Mouse (Mus musculus) kidney, adult 9 months (tissue): ENCODE data around the gene Zfp114.

Source experiments
- DNase-seq: peaks from one replicate; pipeline ENCODE4 v3.0.0; 2022

Gene Zfp114

DNA sequence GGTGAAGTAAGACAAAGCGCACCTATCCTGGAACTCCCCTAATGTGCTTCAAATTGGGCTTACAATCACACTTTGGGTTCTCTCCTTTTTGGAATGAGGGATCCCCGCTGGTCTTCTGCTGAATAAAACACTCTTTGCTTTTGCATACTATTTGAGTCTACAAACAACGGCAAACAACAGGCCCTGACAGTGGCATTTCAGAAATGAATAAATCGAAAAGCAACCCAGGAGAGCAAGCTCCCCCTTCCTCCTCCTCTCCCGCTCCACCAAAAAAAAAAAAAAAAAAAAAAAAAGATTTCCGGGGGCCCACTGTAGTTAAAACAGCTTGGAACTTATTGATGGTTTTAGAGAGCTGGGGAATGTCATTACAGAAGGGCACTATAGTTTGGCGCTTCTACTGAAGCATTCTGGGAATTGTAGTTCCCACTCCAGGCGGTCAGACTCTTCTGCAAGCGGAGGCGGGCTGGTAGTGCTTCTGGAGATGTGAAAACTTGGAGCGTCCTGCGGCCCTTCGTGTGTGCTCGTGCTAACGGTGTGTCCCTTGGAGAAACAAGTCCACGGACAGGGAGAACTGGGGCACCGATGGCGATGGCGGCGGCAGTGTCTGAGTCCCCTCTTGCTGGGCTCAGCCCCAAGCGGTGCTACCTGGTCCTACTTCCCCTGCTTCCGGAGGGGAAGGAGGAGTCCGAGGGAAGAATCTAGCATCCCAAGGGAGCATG is at the start of gene Zfp114:
TSS of gene Zfp114 (plus strand) at position 443 of the 719 bp plus-strand sequence.
- peak; percentile 46 for DNase-seq

DNA sequence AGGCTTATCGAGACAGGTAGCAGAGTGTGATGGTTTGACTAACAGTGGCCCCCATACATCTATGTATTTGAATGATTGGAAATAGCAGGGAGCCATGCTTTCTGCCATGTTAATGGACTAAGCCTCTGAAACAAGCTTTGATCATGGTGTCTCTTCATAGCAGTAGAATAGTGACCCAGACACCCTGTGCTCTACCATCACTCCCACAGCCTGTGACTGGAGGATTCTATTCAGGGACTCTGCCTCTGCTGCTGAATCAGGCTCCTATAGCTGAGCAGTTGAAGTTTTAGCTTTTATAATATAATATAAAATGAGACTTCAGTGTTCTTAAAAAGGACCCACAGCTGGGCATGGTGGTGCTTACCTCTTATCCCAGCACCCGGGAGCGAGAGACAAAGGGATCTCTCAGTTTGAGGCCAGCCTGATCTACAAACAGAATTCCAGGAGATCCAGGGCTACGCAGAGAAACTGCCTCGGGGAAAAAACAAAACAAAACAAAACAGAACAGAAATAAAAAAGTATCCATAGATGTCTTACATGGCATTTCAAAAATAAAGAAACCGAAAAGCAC is 41.4 kb upstream of the Zfp114 start:
- no peak for DNase-seq

DNA sequence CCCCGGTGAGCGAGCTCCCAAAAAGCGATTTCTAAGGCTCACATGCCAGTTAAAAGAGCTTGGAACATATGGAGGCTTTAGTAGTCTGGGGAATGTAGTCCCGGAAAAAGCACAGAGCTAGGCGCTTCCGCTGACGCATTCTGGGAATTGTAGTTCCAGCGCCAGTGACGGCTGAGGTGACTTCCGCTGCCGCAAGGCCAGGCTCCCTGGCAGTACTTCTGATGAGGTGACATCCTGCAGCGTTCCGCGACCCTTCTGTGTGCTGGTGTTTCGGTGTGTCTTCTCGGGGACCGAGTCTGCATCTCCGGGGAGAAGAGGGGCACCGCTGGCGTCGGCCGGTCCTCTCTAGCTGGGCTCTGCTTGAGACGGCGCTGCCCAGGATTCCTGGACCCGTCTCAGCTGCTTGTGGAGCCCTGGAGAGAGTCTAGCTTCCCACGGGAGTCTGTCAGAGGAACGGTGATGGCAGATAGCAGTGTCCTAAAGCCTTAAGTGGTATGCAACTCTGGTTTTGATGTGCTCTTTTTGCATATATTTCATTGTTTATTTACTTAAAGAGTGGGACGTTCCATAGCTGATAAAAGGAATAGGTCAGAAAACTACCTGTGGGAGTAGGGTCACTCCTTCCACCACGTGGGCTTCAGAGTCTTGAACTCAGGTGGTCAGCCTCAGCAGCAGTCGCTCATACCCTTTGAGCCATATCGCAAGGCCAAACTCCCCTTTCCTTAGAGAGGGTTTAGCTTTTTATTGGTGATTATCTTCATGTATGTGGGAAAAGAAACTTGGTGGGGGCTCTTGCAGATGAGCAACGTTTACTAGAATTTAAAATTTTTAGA is 40.6 kb upstream of the Zfp114 start, which contains the start of gene Zfp235:
TSS of gene Zfp235 (plus strand) at position 174 of the 833 bp plus-strand sequence.
- DNase-seq: peak; percentile 90

DNA sequence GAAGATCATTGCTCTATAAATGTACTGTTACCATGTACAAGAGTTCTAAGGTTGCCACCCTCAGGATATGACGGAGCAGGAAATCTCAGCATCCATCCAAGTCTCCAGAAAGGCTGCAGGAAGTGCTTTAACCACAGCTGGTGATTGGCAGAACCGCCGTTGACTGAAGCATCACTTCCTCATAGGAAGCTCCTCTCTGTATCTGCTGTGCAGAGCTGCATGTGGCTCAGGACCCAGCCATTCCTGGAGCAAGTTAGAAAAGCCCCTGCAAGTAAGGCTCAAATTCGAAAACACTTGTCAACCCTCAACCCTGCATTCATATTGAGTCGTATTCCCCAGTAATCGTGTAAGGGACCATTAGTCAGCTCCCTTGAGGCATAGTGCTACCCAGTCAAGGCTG is 32.3 kb upstream of the Zfp114 start:
- no peak for DNase-seq

DNA sequence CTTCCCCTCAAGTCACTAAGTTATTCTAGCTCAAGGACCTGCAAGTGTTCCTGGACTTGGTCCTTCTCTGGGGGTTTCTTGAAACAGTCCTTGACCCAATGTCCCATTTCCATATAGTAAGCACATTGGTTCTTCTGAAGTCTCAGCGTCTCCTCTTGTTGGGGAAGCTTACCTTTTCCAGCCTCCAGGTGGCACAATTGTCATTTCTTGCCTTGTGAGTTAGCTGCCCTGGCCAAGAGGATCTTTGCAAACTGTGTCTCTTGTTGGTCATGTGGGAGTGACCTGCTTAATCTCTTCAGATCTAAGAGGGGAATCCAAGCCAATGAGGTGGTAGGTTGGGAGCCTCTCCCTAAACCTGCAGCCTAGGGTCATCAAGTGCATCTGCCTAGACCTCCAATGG is 21.6 kb upstream of the Zfp114 start:
- DNase-seq: peak; percentile 44

DNA sequence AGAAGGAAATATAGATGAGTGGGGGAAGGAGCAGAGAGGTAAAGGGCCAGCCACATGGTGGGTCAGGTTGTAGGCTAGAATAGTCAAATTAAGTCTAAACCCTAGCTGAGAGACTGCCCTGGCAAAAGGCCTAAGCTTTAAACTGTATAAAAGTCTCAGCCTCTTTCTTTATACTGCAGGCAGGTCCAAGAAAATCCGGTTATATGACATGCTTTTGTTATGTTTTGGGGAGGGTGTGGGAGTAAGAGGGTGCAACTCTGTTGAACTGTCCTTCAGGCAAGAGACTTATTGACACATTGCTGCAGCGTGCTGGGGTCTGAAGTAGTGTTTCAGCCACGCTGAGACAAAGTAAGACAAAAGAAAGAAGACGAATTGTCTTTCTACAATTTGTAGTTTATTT is 2.7 kb upstream of the Zfp114 start:
- DNase-seq: no peak

DNA sequence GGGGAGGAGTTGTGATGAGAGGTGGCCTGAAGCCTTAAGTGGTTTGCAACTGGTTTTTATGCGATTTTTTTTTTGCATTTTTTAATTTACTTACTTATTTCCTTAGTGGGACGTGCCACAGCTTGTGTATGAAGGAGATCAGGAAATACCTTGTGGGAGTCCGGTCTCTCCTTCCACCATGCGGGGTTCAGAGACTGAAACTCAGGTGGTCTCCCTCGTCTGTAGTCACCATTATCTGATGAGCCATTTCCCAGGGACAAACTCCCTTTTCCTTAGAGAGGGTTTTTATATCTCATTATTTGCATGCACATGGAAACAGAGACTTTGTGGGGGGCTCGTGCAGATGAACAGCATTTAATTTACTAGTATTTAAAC is 464 bp downstream of the Zfp114 start:
- DNase-seq: no peak

DNA sequence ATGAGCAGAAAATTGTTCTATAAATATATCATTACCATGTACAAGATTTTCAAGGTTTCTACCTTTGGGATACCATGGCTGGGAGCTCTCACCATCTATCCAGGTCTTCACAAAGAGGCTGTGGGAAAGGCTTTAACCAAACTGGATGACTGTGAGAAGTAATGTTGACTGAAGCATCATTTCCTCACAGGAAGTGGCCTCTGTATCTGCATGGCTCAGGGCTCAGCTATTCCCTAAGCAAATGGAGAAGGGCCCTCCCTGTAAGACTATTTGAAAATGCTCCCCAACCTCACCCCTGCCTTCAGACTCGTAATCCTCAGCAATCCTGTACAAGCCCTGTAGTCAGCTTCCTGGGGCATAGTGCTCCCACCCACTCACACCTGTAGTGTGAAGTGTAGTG is 12.8 kb downstream of the Zfp114 start:
- DNase-seq: no peak

DNA sequence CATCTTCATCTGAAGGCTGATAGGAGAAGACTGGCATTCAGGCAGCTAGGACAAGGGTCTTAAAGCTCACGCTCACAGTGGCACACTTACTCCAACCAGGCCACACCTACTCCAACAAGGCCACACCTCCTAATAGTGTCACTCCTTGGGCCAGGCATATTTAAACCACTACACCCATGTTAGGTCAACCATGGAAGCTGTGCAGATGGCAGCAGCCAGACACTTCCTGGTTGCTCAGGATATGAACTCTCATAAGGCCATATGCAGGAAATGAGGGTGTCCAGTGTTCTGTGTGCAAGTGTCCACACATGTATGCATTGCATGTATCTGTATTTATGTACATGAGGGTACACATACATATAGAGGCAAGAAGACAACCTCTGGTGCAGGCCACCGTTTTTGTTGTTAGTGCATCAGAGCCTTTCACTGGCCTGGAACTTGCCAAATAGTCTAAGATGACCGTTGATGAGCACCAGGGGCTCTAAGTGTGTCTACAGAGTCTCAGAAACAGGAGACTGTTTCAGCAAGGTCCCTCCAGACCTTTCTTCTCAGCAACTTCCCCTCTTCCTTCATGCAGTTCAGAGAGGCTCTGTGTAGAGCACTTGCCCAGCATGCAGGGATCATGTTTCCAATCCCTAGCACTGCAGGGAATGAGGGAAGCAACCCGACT is 14.2 kb downstream of the Zfp114 start:
- DNase-seq: no peak

DNA sequence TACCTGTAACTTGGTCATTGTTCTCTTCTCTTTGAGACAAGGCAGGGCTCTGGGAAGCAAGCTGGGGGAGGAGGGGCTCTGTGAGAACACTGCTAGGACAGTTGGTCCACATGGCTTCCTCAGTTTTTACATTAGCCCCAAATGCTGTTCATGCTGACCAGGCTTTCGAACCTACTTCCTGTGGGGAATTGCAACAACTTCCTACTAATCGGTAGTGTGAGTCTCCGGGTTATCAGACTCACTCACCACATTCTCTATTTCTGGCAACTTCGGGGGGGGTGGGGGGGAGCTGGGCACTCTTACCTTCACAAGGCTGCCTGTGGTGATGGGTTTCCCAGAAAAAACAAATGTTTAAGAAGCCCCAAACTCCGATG is 14.7 kb downstream of the Zfp114 start:
- DNase-seq: no peak

DNA sequence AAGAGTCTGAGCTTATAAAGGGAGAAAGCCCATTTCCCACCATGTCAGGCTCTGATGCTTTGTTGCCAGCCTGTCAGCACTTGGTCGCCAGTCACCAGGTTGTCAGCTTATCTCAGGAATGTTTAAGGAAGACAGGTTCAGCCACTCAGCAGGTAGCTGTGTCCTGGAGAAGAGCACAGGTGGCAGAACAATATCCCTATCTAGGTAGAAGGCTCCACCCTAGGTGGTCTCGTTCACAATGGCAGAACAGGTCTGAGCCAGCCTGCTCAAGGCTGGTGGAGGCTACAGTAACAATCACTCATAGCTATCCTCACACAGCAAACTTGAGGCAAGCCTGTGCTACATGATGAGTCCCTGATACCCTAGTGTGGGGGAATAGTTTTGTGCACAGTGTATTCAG is 16.5 kb downstream of the Zfp114 start:
- DNase-seq: no peak

DNA sequence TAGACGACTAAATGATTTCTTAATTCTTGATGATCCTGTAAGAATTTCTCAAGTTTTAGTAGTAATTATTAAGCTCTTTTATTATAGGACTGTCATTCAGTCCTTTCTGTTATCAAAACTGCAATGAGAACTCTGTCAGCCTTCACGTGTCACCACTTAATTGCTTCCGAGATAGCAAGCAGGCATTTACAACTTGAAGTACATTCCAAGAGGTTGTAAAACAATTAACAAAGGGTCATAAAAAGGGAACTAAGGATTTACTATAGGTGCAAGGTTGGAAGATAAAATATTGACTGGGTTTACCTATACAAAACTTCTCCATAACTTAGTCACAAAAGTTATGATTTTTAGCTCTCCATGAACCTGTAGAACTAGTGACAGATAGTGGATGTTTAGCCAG is 18.3 kb downstream of the Zfp114 start:
- DNase-seq: no peak

DNA sequence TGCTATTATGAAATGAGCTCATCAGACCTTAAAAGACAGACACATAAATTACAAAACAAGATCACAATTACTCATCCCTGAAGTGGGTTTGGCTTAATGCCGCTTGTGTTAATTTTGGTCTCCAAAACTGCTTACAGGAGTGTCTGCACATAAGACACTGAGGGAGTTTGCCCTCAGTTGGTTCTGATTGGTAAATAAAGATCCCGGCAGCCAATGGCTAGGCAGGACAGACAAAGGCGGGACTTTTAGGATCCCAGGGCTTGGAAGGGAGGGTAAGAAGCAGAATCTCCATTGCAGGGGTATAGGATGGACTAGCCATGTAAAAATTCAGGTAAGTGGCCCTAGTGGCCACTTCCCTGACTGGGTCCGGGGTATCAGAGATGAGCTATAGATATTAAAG is 22.1 kb downstream of the Zfp114 start:
- DNase-seq: no peak

DNA sequence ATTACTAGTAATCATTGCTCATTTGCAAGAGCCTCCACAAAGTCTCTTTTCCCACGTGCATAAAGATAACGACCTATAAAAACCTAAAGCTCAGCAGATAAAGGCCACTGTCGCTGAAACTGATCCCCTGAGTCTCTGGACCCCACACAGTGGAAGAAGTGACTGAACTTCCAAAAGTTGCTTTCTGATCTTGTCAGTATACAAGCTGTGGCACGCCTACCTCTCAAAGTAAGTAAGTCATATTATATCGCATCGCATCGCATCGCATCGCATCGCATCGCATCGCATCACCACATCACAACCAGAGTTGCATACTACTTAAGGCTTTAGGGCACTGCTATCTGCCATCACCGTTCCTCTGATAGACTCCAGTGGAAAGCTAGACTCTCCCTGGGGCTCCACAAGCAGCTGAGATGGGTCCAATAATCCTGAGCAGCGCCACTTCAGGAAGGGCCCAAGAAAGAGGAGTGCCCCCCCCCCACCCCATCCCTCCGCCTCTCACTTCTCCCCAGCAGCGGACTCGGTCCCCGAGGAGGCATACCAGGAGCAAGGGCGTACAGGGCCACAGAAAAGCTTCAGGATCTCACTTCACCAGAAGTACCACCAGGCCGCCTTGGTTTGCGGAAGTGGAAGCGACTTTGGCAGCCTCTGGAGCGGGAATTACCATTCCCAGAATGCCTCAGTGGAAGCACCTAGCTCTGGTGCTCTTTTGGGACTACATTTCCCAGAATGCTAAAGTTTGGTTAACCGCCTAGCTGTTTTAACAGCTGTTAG is 32.8 kb downstream of the Zfp114 start:
- DNase-seq: peak; percentile 85

DNA sequence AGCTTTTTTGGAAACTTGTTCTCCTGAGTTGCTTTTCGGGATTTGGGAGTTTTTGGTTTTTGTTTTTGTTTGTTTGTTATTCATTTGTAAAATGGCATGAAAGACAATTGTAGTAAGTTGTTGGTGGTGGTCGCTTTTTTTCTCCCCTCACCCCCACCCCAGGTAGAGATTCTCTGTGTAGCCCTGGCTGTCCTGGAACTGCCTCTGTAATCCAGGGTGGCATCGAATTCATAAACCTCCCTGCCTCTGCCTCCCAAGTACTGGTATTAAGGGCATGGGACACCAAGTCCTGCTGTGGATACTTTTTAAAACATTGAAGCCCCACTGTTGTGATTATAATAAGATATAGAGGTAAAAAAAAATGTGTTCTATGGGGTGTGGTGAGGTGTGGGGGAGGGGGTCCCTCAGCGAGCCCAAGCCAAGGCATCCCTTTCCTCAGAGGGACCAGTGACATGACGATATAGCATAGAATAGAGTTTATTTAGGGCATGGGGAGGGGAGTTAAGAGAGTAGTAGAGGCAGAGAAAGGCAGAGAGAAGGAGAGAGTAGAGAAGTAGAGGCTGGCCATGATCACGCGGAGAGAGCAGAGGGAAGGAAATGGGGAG is 33.5 kb downstream of the Zfp114 start:
- no peak for DNase-seq

DNA sequence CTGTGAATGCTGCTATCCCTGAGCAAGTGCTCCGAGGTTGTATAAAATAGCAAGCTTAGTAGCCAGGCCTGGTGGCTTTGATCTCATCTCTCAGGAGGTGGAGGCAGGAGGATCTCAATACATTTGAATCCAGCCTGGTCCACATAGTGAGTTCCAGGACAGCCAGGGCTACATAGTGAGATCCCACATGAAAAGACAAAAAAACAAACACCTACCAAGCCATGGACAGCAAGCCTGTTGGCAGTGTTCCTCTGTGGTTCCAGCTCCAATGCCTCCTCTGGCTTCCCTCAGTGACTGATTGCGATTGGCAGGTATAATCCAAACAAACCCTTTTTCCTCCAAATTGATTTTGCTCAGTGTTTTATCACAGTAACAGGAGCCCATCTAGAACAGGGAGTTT is 35.4 kb downstream of the Zfp114 start:
- no peak for DNase-seq

DNA sequence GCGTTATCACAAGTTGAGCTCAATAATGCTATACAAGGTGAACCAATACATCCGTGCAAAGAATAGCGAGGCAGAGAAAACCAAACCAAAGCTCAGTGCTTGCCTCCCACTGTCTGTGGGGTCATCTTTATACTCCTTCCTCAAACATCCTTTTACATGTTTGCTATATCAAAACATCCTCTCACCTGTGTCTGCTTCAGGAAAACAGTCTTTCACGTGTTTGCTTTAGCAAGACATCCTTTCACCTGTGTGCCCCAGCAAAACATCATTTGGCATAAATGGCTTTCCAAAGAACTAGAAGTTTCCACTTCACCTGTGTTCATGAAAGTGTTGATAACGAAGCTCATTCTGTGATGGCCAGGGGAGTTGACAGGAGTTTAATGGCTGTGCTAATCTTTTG is 36.5 kb downstream of the Zfp114 start, which contains the start of gene Zfp111:
TSS of gene Zfp111 (minus strand) at position 101 of the 400 bp plus-strand sequence.
- no peak for DNase-seq
